Mouse (Mus musculus): ENCODE results near the gene Gm13043.
"Not testable (repeated sequence)": the region's sequence is repeated elsewhere in the genome, so short reads cannot be mapped to it uniquely, and the experiment has no call there.

Gene Gm13043

DNA sequence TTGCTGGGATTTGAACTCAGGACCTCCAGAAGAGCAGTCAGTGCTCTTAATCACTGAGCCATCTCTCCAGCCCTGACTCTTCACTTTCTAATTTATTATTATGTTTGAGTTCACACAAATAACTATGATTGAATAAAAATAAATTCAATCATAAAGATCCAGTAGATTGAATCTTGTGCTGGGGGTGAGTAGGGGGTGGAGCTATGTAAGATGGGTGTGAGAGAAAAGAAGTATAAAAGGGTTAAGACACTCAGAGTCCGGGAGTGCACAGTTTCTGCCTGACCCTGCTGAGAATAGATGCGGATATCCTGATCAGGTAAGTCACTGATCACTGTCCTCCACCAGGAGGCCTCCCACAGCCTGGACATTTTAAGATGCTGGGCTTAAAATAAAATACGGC, at the start of gene Gm13043:
Gm13043 (plus strand) TSS at position 301 of the 400 bp plus-strand sequence.
- DNase-seq, result no peak

DNA sequence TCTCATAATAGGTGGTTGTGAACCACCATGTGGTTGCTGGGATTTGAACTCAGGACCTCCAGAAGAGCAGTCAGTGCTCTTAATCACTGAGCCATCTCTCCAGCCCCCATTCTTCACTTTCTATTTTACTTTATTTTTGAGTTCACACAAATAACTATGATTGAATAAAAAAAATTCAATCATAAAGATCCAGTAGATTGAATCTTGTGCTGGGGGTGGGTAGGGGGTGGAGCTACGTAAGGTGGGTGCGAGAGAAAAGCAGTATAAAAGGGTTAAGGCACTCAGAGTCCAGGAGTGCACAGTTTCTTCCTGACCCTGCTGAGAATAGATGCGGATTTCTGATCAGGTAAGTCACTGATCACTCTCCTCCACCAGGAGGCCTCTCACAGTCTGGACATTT, 24.5 kb downstream of the Gm13043 start, which contains the start of gene Gm13040:
Gm13040 (plus strand) TSS at position 301 of the 400 bp plus-strand sequence.
- not testable (repeated sequence) for DNase-seq

DNA sequence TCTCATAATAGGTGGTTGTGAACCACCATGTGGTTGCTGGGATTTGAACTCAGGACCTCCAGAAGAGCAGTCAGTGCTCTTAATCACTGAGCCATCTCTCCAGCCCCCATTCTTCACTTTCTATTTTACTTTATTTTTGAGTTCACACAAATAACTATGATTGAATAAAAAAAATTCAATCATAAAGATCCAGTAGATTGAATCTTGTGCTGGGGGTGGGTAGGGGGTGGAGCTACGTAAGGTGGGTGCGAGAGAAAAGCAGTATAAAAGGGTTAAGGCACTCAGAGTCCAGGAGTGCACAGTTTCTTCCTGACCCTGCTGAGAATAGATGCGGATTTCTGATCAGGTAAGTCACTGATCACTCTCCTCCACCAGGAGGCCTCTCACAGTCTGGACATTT, 40.3 kb downstream of the Gm13043 start, which contains the start of the genes BC080695 and Gm13057:
BC080695 (plus strand) TSS at position 301 of the 400 bp plus-strand sequence.
Gm13057 (plus strand) TSS at position 310 of the 400 bp plus-strand sequence.
- not testable (repeated sequence) for DNase-seq

Data from B cell, adult 2 months (primary cell).